Mouse (Mus musculus) activated CD4-positive, CD25-positive, alpha-beta regulatory T cell, adult 4 months (primary cell): ENCODE data around the gene Car5b. TPM values are rescaled to one million over a fixed set of nuclear protein-coding genes. Genes with fewer than 3 reads are reported as not detected.

ENCODE experiments used
- ATAC-seq: one replicate; pipeline ENCODE4 v1.8.0; 2017
- polyA plus RNA-seq, 2 experiments: library from polyadenylated mRNA; unstranded; fragments of 100-300 nt; shearing (Covaris generic); gene quantifications; one replicate each; pipeline ENCODE4 v1.2.1; 2017

The Car5b gene
- polyA plus RNA-seq, result 1 to 10 TPM; 7.1 to 9.9 TPM

DNA sequence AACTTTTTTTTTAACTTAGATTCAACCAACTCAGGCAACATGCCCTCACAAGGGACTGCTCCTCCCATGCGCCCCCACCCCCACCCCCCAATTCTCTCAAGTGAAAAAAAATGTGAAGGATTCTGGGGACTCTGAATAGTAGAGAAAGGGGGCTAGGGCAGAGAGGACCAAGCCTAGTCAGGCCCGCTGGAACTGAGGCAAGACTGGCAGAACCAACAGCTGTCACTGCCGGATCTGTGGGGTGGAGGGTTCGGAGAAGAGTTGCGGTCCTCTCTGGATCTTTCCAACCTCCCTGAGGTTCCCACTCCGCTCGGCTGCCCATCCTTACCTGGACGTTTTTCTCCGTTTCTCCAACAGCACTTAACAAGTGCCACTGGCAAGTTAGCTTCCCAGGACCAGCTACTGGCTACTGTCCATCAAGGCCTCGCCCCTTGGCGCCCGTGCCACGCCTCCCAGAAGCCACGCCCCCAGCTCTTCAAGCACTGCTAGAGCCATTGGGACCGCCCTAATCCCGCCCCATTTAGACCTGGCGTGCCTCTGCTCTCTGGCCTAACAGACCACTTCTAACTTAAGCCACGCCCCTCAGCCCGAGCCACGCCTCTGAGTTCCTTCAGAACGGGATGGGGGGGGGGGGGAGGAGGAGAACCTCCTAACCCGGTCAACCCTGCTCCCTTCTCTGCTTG, at the start of gene Car5b:
Gene Car5b (minus strand): TSS at position 391 of the 683 bp plus-strand sequence.
- peak; percentile 84 for ATAC-seq

DNA sequence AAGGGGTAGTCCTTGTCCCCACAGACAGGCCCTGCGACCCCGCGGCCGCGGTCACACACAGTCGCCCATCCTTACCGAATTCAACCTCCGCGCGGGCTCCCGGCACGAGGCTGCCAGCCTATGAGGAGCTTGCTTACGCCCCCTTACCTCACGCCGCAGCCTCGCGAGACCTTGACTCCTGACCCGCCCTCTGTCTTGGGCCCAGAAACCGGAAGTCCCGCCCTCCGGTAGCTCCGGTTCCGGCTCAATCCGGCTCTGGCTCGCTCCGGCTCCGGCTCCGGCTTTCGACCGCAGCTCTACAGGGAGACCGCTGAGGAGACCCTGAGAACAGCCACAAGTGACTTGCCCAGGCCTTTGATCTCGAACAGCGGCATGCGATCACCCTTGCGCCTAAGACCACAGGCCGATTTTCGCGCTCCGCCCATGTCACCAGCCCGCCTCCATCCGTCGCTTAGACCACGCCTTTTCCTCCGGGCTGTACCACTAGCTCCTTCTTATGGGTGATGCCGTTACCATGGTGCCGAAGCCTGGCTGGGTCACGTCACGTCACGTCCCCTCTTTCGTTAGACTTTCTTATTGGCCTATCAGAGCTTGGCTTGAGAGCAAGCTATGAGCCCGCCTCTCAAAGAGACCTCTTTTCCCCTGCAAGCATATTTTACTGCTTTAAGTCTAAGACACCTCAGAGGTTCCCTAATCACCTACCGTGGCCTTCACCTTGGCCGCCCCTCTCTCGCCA, 48.4 kb upstream of the Car5b start, which contains the start of gene Siah1b:
Gene Siah1b (minus strand): TSS at position 454 of the 736 bp plus-strand sequence.
- ATAC-seq, result peak; percentile 95

DNA sequence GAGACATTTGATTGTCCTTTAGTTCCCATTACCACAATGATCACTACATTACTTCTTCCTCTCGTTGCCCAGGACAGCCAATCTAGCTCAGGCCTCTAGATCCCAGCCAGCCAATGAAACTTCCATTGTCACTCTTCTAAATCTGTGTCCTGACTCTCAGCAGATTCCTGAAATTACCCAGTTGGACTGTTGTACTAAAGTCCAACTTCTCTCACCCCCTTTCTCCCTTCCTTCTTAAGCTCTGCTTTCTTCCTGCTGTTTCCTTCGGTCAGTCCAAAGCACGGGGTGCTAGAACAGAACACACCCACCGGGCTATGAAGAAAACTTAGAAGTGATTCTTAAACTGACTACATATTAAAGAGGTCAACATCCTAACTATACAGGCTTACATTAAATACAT, 41.2 kb upstream of the Car5b start:
- no peak for ATAC-seq

DNA sequence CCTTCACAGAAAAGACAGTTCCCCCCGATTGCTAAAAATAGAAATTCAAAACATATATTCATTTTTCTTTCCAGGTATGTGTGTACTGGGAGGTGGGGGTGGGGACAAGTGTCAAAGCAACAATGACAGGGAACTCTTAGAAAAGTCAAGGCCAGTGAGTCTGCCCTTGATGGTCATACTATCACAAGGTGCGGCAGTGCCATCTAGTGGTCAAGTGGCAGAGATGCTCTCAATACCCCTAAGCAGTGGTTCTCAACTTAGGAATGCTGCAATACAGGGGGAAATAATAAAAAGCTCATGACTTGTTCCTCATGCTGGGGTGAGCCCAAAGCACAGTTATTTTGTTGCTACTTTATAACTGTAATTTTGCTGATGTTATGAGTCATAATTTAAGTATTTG, 38.4 kb upstream of the Car5b start:
- ATAC-seq, result peak; percentile 88

DNA sequence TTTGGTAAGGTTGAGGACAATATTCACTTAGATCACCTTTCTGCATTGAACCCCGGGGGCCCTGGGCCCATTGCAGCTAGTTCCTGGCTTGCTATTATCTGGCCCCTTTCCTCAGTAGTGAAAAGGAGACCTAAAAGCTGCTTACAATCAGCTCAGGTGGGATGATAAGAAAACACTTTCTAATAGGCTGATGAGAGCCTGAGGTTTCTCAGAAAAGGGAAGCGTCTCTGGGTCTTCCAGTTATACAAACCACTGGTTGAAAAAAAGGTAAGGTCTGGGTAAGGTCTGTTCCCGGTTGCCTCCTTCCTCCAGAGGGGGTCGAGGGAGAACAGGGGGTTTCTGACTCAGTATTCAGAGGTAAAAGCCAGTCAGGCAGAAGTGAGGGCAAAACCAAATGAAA, 31.3 kb upstream of the Car5b start:
- no peak for ATAC-seq

DNA sequence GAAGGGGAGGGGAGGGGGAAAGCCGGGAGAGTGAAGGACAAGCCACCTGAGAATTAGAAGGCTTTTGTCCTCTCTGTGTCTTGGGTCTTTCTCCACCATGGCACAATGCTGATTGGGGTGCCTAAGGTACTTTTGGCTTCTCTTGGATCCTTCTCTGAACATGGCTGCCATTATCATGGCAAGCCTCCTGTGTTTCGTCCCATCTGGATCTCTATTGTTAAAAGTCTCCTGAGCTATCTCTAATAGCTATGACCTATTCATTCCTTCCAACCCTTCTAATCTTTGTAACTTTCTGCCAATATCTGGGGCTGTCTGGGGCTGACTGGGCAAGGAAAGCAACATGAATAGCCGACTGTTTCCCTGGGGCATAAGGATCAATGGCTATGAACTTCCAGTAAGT, 30.7 kb upstream of the Car5b start:
- no peak for ATAC-seq

DNA sequence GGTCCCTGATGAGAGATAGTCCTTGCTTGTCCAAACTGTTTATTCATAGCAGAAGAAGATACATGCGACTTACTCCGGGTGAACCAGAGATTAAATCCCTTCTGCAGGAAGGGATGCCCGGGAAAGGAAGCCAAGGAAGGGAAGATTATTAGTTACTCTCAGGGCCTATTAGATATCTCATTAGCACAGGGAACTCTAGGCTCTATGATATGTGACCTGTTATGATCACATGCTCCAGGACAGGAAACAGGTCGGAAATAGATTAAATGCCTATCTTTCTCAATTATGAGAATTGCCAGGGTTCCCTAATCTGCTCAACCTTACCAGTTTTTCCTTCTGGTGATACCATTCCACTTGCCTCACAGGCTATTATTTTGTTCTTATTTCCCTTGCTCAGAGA, 27.9 kb upstream of the Car5b start:
- ATAC-seq, result no peak

DNA sequence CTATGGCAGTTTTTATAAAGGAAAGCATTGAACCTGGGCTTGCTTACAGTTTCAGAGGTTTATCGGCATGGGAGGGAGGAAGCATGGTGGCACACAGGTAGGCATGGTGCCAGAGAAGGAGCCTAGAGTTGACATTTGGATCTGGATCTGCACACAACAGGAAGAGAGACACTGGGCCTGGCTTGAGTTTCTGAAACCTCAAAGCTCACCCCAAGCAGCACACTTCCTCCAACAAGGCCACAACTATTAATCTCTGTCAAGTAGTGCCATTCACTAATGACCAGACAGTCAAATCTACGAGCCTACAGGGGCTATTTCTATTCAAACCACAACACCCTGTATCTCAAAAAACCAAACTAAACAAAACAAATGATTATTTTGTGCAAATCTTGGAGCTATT, 18.9 kb upstream of the Car5b start:
- no peak for ATAC-seq

DNA sequence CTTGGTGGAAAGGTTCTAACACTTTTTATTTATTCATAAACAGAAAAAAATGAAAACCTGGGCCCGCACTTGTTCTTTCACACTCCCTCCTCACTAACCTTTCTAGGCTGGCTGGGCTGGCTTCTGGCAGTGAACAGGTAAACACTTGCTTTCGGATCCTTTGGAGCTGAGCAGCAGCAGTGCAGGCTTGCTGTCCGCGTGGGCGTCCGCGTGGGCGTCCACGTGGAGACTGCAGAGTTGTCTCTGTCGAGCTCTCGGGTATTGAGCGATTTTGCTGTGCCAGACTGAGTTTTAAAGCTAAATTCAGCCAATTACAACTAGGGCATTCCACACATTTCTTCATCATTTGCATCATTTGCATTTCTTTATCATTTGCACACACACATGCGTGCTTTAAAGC, 14.3 kb upstream of the Car5b start:
- no peak for ATAC-seq

DNA sequence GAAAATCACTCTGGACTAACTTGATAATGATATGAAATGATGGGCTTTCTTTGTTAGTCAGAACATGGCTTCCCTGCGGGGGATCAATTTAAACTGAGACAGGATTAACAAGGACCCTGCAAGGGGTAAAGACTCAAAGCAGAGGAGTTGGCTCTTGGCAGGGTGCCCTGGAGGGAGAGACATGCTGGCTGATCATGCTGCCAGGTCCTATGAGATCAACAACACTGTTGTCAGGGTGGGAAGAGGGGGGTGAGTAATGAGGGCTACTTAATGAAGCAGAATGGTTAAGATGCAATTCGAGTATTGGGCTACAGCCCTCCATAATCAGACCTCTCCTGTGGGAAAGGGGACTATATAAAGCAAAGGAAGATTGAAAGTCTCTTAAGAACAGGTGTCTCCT, 11.1 kb upstream of the Car5b start:
- no peak for ATAC-seq

DNA sequence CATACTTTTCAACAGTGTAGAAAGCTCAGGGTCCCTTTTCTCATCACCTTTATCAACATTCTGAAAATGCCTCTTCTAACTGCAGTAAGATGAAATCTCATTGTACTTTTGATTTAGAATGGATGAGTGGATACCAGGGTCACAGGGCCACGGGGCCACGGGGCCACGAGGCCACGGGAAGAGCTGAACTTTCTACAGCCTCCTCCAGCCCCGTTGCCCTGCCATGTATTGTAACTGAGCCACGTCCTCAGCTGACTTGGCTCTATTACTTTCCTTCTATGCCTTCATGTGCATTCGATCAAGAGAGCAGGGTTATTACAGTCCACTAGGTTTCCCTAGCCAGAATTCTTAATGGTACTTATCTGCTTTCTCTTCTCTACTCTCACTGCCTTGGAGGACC, 8.1 kb upstream of the Car5b start:
- no peak for ATAC-seq

DNA sequence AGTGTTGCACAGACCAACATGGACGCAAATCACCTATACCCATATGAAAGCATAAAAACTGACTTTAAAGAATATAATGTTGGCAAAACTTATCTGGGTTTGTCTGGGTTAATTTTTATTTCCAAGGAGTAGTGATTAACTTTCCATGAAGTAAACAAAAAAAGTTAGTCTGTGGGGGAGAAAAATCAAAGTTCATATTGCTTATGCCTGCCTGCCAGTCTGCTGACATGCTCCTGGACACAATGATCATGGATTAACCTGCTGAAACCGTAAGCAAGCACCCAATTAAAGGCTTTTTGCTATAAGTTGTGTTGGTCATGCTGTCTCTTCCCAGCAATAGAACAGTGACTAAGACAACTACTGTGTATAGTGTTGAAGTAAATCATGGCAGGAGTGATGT, 7.6 kb upstream of the Car5b start:
- ATAC-seq, result no peak

DNA sequence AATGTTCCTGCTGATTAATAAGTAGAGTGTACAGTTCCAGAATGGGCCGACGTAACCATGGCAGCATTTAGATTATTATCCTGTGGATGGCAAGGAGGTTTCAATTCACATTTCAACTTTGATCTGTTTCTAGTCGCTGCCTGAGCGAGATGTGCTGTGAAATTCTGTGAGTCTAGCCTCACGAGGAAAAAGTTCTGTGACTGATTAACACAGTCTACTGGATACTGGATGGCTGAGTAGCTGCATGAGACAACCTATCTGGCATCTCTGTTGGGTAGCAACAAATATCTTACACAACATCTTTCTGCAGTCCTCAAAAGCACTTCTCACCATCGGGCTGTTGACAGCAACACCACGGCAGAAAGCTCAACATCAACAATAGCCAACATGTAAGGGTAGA, 4.7 kb upstream of the Car5b start:
- ATAC-seq, result no peak

DNA sequence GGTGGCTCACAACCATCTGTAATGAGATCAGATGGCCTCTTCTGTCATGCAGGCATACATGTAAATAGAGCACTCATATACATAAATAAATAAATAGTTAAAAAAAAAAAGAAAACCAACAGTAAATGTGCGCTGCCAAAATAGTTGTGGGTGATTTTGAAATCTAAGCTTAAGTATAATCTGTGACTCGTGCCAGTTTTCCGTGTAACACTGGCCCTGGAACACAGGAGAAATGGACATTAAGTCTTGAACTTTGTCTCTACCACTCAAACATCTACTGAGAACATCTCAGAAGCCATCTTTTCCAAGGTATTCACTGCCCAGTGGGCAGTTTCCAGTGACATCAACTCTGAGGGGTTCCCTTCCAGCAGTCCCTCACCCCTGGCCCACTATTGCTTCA, 12.2 kb downstream of the Car5b start:
- no peak for ATAC-seq

DNA sequence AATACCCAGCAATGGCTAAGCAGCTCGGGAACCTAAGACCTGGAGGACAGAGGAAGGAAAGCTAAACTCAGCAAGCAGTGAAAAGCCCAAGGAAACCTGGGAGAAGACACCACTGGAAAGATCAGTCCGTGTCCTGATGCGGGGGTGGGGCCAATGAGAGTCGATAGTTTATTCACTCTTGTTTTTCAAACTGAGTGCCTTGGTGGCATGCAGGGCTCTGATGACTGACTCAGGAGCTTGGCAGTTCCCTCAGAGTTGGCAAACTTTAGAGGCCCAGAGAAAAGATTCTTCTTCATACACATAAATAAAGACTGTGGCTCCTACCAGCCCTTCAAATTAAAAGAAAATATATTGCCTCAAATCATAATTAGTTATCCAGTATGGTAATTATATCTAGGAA, 12.8 kb downstream of the Car5b start:
- no peak for ATAC-seq

DNA sequence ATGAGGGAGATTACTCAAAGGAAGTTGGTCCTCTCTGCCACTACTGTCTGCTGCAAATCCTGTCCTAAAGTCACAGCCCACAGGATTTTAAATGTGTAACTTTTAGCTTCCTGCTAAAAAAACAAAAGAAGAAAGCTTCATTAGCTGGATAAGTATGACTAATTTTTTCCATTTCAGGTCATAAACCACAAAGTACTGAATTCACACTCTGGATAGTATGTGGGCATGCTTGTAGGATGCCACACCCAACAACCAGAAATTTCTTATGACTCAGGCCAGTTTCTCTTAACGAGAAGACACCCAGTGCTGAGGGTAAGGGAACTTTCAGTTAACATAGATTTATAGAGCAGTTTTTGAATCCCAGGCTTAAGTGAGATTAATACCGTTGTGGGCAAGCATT, 14.5 kb downstream of the Car5b start:
- ATAC-seq, result peak; percentile 88

DNA sequence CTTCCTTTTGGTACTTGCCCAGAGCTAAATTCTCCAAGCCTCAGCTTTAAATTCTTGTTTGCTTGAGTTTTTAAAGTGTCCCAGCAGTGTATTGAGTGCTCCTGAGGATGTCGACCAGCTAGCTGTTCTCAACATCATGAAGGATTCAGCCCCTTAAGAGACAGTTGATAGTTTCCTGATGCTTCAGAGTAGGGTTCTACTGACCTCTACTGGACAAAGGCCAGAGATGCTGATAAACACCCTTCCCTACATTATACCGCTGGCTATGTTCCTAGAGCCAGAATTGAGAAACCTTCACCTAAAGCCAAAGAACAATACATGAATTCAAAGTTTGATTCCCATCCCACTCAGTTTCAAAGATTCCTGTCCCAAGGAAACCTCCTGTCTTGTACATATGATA, 23.0 kb downstream of the Car5b start:
- peak; percentile 72 for ATAC-seq

DNA sequence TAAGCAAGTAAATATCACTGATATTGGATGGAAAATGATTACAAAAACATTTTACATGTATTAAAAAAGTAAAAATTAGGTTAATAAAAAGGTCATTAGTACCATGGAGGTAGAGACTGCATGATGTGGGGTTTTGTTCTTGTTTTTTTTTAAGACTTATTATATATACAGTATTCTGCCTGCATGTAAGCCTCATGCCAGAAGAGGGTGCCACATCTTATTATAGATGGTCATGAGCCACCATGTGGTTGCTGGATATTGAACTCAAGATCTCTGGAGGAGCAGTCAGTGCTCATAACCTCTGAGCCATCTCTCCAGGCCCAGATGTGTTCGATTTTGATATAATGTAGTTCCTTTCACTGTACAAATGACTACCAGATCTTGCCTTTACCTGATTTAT, 27.9 kb downstream of the Car5b start:
- ATAC-seq, result no peak

DNA sequence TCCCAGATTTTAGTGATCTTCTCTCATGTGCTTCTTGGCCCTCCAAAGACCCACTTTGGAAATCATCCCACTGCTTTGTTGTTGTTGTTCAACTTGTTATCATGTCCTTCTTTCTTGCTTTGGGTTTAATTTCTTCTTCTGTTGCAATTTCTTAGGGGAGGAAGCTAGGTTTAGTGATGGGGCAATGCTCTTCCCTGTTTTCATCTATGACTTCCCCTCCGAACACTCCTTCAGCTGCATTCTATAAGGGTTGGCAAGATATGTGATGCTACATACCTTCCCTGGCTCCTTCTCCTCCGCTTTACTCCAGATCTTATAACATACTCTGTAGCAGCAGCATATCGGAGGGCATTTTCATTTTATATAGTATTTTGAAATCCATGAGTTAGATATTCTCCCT, 31.0 kb downstream of the Car5b start:
- ATAC-seq, result no peak

DNA sequence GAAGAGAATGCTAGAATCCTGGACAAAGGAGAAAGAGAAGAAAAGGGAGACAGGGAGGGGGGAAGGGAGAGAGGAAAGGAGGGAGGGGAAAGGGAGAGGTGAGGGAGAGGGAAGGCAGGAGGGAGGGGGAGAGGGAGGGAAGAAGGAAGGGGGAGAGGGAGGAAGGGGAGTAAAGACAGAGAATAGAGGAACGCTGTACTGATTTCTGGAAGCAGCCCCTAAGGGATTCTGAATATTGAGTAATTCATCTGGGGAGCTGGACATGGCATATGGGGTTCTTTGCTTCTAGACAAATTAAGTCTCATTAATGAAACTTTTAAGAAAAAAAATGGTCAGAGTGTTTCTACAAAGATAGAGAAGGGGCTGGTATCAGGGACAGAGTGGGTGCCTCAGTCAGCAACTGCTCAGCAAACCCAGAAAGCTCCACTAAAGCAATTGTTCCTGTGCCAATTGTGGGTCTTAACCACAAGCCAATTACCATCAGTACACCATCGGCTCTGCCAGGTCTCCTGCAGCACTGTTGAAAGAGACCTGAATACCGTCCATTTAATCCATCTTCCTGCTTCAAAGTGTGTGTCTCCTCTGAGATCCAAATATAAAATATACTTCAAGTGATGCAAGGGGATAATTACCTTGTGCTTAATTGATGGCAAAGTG, 40.0 kb downstream of the Car5b start:
- ATAC-seq, result no peak

DNA sequence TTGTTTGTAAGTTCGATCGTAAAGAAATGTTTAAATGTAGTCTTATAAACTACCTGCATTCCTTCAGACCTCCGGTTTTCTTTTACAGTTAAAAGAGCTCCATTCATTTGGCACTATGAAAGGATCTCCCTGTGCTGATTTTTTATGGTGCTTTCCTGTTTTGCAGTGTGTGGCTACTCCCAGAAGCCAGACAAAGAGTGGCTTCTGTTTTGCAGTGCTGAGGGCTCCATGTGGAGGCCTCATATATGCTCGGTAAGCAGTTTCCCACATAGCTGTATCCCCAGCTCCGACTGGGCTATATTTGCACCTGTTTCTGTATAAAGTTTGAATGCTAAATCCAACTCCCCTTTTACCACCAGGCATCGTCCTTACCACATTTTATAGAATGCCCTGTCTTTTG, 45.7 kb downstream of the Car5b start:
- no peak for ATAC-seq

DNA sequence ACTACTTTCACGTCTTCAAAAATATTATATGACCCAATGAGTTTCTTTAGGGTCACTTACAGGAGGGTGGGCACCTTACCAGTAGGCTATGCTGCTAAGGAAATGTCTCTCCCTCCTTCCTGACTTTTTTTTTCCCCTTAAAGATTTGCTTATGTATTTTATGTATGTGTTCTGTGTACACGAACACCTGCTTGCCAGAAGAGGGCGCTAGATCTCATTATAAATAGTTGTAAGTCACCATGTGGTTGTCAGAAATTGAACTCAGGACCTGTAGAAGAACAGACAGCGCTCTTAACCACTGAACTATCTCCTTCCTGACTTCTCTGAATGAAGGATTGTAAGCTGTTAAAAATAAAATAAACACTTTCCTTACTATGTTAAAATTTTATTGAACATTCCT, 46.3 kb downstream of the Car5b start:
- no peak for ATAC-seq

DNA sequence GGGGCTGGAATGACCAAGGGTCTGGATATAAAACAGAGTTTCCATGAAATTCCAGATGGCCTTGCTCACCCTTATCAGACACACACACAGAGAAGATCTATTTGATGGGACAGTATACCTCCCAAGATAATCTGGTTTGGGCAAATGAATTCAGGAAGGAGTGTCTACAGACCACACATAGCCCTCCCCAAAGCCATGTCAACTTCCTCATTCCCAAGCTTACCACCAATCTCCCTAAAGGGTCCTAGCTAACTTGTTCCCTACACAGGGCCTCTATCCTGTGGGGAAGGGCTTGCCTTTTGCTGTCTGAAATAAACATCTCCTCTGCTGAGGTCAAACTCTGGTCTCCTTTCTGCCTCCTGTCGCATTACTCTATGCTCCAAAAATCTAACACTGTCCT, 46.7 kb downstream of the Car5b start:
- no peak for ATAC-seq

DNA sequence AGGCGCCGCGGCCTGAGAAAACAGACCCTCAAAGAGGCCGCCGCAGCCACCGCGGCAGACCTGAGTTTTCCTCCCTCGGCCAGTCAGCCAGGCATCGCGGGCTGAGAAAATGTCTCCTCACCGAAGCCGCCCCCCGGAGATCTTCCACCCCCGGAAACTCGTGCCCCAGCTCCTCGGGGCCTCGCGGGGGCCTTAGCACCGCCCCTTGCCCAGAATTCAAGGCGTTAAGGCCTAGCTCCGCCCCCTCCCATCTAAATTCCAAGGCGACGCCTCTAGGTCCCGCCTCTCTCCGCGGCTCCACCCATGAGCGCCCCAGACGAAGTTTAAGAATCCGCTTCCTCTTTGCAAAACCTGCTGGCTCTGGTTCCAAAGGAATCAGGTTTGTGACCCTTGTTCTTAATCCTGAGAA, 69.3 kb downstream of the Car5b start, which contains the start of gene Zrsr2:
Gene Zrsr2 (minus strand): TSS at position 195 of the 409 bp plus-strand sequence.
- peak; percentile 79 for ATAC-seq
